Mouse (Mus musculus): Measurements from ENCODE around the gene Gm21988.

DNA sequence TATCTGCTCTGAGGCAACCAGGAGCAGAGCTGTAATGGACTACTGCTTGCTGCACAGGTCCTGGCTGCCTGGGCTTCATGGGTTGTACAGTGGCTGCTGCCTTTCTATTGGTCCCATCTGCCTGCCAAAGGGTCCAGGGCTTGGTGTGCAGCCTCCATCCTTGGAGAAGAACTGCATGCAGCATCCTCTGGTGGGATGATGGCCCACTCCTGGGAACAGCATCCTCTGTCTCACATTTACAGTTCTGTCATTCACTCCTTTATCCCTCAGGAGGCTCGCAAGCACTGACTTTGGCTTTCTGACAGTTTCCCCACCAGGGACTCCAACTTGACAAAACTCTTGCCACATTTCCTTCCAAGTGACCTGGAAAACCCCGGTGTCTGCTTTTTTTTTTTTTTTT, 32.8 kb downstream of the Gm21988 start:
- TF ChIP-seq EP300 (IDR thresholded peaks at IDR 0.05; ENCODE audit: low read depth) (no peak), CTCF (IDR thresholded peaks at IDR 0.05; ENCODE audit: low read depth) (no peak)
